Mouse (Mus musculus): ENCODE measurements around the gene Sox11. TPM values are rescaled to one million over a fixed set of nuclear protein-coding genes. Genes with fewer than 3 reads are reported as not detected.

Sox11 gene
- polyA plus RNA-seq, 1 experiment from 2014 or later: 260 TPM

DNA sequence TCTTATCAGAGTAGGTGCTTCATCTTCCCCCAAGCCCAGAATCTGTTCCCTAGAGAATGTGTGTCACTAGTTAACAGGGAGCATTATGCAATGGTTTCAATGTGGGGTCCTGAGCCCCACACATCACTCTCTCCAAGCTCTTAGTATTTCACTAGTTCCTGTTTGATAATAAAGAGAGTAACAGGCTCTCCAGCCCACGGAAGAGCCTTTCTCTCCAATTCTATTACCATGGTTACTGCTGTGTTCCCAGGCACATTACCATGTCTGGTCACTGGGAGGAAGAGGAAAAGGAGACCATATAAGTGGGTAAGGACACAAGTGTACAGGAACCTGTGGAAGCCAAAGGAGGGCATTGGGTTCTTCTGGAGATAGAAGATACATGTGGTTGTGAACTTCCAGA is 19.0 kb downstream of the Sox11 start:
- Histone ChIP-seq H3K4me3 (no peak overlapping the region), H3K4me1 (peaks cover 23% of the 10 kb centered on the region), H3K27me3 (ENCODE audit: low read depth, poor library complexity, severe bottlenecking) (no peaks in the 10 kb centered on the region), H3K9me3 (replicated peaks) (no peaks in the 10 kb centered on the region), H3K27ac (replicated peaks) (no peak overlapping the region), H3K36me3 (no peaks in the 10 kb centered on the region)
- no peak for DNase-seq (ENCODE audit: low spot score)
- WGBS: 68% methylated on average over 1 of the region's 1 CpGs

- no peaks in the 10 kb centered on the region for H3K36me3 ChIP-seq
- H3K4me3 ChIP-seq: no peak overlapping the region
- no peak overlapping the region for H3K27ac ChIP-seq (replicated peaks)
- H3K27me3 ChIP-seq (ENCODE audit: low read depth, poor library complexity, severe bottlenecking): no peaks in the 10 kb centered on the region
- DNase-seq (ENCODE audit: low spot score): no peak
- no peaks in the 10 kb centered on the region for H3K9me3 ChIP-seq (replicated peaks)
- H3K4me1 ChIP-seq: peaks cover 24% of the 10 kb centered on the region
Observed at GRCm38 (mm10) chr12:27320705-27321104, 21.7 kb downstream of the Sox11 start.

DNA sequence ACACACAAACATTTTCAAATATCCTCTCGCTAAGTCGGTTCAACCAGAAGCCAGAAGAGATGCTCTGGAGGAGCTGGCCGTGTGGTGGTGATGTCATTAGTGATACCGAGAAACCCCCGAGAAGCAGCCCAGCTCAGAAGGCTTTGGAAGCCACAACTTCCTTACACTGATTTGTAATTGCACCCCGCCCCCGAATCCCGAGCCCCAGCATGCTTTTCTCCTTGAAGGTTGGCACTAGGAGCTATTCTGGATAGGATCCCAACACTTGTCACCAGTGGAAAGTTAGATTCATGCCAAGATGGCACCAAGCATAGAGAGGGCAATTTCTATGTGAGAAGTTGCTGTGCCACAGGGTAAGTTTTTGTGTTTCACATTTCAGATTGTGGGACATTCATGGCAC is 29.4 kb downstream of the Sox11 start:
- Histone ChIP-seq H3K27ac (replicated peaks) (no peak overlapping the region), H3K4me3 (no peak overlapping the region), H3K9me3 (replicated peaks) (no peaks in the 10 kb centered on the region), H3K36me3 (no peaks in the 10 kb centered on the region), H3K27me3 (ENCODE audit: low read depth, poor library complexity, severe bottlenecking) (0 out of 2 replicates have a peak, but pooled peaks cover 5% of the 10 kb centered on the region), H3K4me1 (peaks cover 27% of the 10 kb centered on the region)
- no peak for DNase-seq (ENCODE audit: low spot score)
- 90% methylated on average over 8 of the region's 8 CpGs for WGBS

DNA sequence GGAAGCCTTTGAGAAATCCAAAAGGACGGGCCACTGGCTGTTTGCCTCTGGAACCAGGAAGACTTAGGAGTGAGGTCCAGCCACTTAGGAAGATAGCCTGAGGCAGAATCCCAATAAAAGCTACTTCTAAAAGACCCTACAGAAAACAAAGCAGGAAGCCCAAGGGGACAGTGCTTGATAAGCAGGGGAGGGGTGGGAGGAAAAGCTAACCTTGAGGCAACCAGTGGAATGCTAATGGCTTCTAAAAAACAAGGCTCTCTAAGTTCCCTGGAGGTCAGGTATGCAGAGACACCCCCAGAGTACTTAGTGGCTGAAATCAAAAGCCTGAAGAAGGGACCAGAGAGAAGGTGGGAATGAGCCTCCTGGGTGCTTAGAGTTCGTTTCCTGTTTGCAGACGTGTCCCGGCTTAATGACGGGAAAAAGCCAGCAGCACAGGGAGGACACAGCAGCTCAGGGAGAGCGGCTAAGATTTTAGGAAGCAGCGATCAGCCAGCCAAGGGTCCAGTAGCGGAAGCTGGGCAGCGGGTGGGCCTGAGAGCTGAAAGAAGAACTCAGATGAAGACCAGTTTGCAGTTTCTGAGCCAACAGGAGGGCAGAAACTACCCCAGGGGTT is 30.4 kb downstream of the Sox11 start:
- peak overlapping the region; percentile 63 for H3K27ac ChIP-seq (replicated peaks)
- WGBS: 13% methylated on average over 9 of the region's 9 CpGs
- 0 out of 2 replicates have a peak overlapping the region, but pooled peaks have one; percentile 5 for H3K4me3 ChIP-seq

DNA sequence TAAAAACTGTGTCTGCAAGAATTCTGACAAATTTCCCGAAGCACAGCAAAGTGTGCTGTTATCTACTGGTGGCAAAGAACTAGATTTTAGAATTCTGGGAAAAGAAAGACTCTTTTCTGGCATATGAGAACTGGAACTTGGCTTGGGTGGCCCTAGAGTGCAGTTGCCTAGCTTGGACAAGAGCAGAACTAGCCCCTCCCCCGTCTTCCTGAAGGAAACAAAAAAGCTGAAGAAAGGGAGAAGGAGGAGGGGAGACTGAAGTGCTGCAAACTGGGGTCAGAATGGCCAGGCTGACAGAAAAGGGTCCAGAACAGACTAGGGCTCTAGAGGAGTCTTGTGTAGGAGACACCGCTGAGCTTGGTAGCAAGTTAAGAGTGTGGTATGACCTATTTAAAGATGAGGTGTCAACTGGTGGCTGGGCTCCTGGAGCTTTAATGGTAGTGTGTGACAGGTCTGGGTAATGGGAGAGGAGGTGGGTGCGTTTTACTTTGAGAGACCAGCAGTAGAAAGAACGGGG is 31.0 kb downstream of the Sox11 start:
- peaks cover 27% of the 10 kb centered on the region for H3K4me1 ChIP-seq
- H3K27me3 ChIP-seq (ENCODE audit: low read depth, poor library complexity, severe bottlenecking): 0 out of 2 replicates have a peak, but pooled peaks cover 5% of the 10 kb centered on the region
- H3K36me3 ChIP-seq: no peaks in the 10 kb centered on the region
- H3K27ac ChIP-seq (replicated peaks): peak overlapping the region; percentile 63
- H3K9me3 ChIP-seq (replicated peaks): no peaks in the 10 kb centered on the region
- no peak overlapping the region for H3K4me3 ChIP-seq
- no peak for DNase-seq (ENCODE audit: low spot score)
- 38% methylated on average over 5 of the region's 5 CpGs for WGBS

More for the DNA sequence above, 30.4 kb downstream of the Sox11 start:
- no peaks in the 10 kb centered on the region for H3K36me3 ChIP-seq
- H3K4me1 ChIP-seq: peaks cover 27% of the 10 kb centered on the region
- 0 out of 2 replicates have a peak, but pooled peaks cover 5% of the 10 kb centered on the region for H3K27me3 ChIP-seq (ENCODE audit: low read depth, poor library complexity, severe bottlenecking)
- no peaks in the 10 kb centered on the region for H3K9me3 ChIP-seq (replicated peaks)
- DNase-seq (ENCODE audit: low spot score): no peak

DNA sequence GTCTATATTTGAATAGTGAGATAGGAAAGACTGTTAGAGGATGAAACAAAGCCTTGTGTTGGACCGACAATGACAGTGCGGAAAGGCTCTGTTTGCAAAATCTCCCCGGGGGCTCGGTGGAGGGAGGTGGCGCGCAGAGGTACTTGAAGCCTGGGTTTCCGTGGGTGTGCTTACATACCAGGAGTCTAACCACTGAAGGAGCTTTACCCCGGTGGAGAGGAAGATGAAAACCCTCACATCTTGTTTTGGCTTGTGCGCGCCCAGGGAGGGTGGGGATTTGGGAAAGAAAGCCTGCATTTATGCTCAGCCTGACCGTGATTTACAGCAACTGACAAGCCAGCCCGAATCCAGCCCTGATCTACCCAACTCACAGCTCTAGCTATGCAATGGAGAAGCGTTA is 31.7 kb downstream of the Sox11 start:
- Histone ChIP-seq H3K27me3 (ENCODE audit: low read depth, poor library complexity, severe bottlenecking) (0 out of 2 replicates have a peak, but pooled peaks cover 5% of the 10 kb centered on the region), H3K9me3 (replicated peaks) (no peaks in the 10 kb centered on the region), H3K27ac (replicated peaks) (0 out of 2 replicates have a peak overlapping the region, but pooled peaks have one; percentile 63), H3K4me3 (no peak overlapping the region), H3K36me3 (no peaks in the 10 kb centered on the region), H3K4me1 (peaks cover 27% of the 10 kb centered on the region)
- 86% methylated on average over 13 of the region's 13 CpGs for WGBS
- DNase-seq (ENCODE audit: low spot score): no peak

DNA sequence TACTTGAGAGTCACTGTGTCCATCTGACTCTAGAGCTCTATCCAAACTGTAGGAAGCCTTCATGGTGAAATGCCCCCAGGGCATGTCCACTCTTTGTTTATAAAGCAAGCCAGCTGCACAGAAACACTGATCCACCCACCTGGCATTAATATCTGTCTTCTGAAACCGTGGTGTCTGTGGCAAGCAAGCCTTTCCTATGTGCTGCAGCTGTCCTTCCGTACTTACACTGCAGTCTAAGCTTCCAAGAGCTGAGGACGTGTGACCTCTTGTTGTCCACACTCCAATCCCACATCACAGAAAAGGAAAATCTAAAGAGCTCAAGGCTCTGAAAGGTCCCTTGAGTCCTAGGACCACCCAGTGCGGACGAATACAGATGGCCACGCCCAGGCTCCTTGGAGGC is 32.4 kb downstream of the Sox11 start:
- no peak for DNase-seq (ENCODE audit: low spot score)
- 0 out of 2 replicates have a peak, but pooled peaks cover 5% of the 10 kb centered on the region for H3K27me3 ChIP-seq (ENCODE audit: low read depth, poor library complexity, severe bottlenecking)
- no peak overlapping the region for H3K27ac ChIP-seq (replicated peaks)
- H3K36me3 ChIP-seq: no peaks in the 10 kb centered on the region
- no peak overlapping the region for H3K4me3 ChIP-seq
- H3K9me3 ChIP-seq (replicated peaks): no peaks in the 10 kb centered on the region
- peaks cover 32% of the 10 kb centered on the region for H3K4me1 ChIP-seq
- WGBS: 83% methylated on average over 6 of the region's 6 CpGs

GRCm38 (mm10) chr12:27304713-27305437 is 37.5 kb downstream of the Sox11 start:
- DNase-seq (ENCODE audit: low spot score): no peak
- Histone ChIP-seq H3K4me3 (no peak overlapping the region), H3K4me1 (peaks cover 16% of the 10 kb centered on the region), H3K27me3 (ENCODE audit: low read depth, poor library complexity, severe bottlenecking) (no peaks in the 10 kb centered on the region), H3K9me3 (replicated peaks) (no peaks in the 10 kb centered on the region), H3K36me3 (no peaks in the 10 kb centered on the region), H3K27ac (replicated peaks) (0 out of 2 replicates have a peak overlapping the region, but pooled peaks have one; percentile 28)
- WGBS: 74% methylated on average over 2 of the region's 2 CpGs

- H3K4me3 ChIP-seq: no peak overlapping the region
- no peaks in the 10 kb centered on the region for H3K9me3 ChIP-seq (replicated peaks)
- no peak overlapping the region for H3K27ac ChIP-seq (replicated peaks)
- no peaks in the 10 kb centered on the region for H3K27me3 ChIP-seq (ENCODE audit: low read depth, poor library complexity, severe bottlenecking)
- no peaks in the 10 kb centered on the region for H3K36me3 ChIP-seq
- H3K4me1 ChIP-seq: peaks cover 11% of the 10 kb centered on the region
- DNase-seq (ENCODE audit: low spot score): no peak
- 77% methylated on average over 6 of the region's 6 CpGs for WGBS
Observed at GRCm38 (mm10) chr12:27303190-27303589, 39.2 kb downstream of the Sox11 start.

DNA sequence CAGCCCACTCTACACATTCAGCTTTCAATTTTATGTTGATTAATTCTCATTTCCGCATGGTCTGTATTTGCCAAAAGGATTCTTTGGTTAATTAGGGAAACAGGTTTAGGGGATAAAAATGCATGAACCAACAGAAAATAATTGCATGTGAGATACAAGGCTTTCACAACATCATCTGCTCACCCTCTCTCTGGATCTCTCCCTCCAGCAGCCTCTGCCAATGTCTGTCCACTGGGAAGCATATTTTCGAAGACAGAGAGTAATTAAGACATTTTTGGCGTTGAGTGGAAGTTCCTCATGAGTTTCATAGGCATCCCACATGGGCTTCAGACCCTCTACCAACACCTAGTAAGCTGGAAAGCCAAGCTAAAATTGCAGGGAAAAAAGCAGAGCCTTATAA is 43.7 kb downstream of the Sox11 start:
- Histone ChIP-seq H3K27me3 (ENCODE audit: low read depth, poor library complexity, severe bottlenecking) (no peaks in the 10 kb centered on the region), H3K36me3 (no peaks in the 10 kb centered on the region), H3K4me1 (peaks cover 6% of the 10 kb centered on the region), H3K4me3 (no peak overlapping the region), H3K27ac (replicated peaks) (no peak overlapping the region), H3K9me3 (replicated peaks) (no peaks in the 10 kb centered on the region)
- 86% methylated on average over 3 of the region's 3 CpGs for whole genome bisulfite sequencing
- DNase-seq (ENCODE audit: low spot score): no peak

GRCm38 (mm10) chr12:27294191-27294590 is 48.2 kb downstream of the Sox11 start:
- Histone ChIP-seq H3K4me1 (peaks cover 16% of the 10 kb centered on the region), H3K4me3 (no peak overlapping the region), H3K27me3 (ENCODE audit: low read depth, poor library complexity, severe bottlenecking) (no peaks in the 10 kb centered on the region), H3K9me3 (replicated peaks) (no peaks in the 10 kb centered on the region), H3K36me3 (no peaks in the 10 kb centered on the region), H3K27ac (replicated peaks) (0 out of 2 replicates have a peak overlapping the region, but pooled peaks have one; percentile 28)
- no peak for DNase-seq (ENCODE audit: low spot score)
- WGBS: 50% methylated on average over 1 of the region's 1 CpGs

DNA sequence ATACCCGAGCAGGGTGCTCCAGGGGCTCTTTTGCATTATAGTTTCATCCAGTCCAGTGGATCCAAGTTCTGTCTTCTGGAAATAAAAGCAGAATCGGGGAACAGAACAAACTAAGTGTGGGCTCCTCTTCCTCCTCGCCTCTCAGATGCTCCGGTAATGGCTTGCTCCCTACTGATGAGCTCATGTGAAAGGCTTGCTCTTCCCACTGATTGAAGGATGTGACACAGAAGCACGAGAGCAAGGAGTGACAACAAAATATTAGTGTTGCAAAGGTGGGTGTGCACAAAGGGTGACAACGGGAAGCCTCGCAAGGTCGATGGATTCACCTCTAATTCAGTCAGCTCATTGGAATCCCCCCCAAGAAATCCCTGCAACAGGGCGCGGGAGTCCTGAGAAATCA is 48.6 kb downstream of the Sox11 start:
- Histone ChIP-seq H3K4me3 (no peak overlapping the region), H3K27me3 (ENCODE audit: low read depth, poor library complexity, severe bottlenecking) (no peaks in the 10 kb centered on the region), H3K27ac (replicated peaks) (peak overlapping the region; percentile 56), H3K9me3 (replicated peaks) (no peaks in the 10 kb centered on the region), H3K4me1 (peaks cover 16% of the 10 kb centered on the region), H3K36me3 (no peaks in the 10 kb centered on the region)
- no peak for DNase-seq (ENCODE audit: low spot score)
- WGBS: 74% methylated on average over 10 of the region's 10 CpGs

- WGBS: 37% methylated on average over 1 of the region's 1 CpGs
- no peak overlapping the region for H3K4me3 ChIP-seq
- no peaks in the 10 kb centered on the region for H3K27me3 ChIP-seq (ENCODE audit: low read depth, poor library complexity, severe bottlenecking)
- no peaks in the 10 kb centered on the region for H3K36me3 ChIP-seq
- H3K4me1 ChIP-seq: peaks cover 16% of the 10 kb centered on the region
- no peak for DNase-seq (ENCODE audit: low spot score)
- H3K9me3 ChIP-seq (replicated peaks): no peaks in the 10 kb centered on the region
- peak overlapping the region; percentile 56 for H3K27ac ChIP-seq (replicated peaks)
Observed at GRCm38 (mm10) chr12:27293208-27293607, 49.2 kb downstream of the Sox11 start.
